Mouse (Mus musculus): ENCODE measurements around the gene Sppl2c. TPM values are rescaled to one million over a fixed set of nuclear protein-coding genes. Genes with fewer than 3 reads are reported as not detected.
"Not testable (repeated sequence)": the region's sequence is repeated elsewhere in the genome, so short reads cannot be mapped to it uniquely, and the experiment has no call there.

Sppl2c gene
- polyA plus RNA-seq, 1 experiment from 2014 or later: not detected

- H3K27ac ChIP-seq (replicated peaks; ENCODE audit: low read depth, low read length): no peak overlapping the region
- ATAC-seq (ENCODE audit: low FRiP score, low TSS enrichment): no peak
- 85% methylated on average over 4 of the region's 4 CpGs for WGBS
Measured at GRCm38 (mm10) chr11:104206573-104206972, 20.4 kb downstream of the Sppl2c start.

GRCm38 (mm10) chr11:104209041-104209440 lies 22.9 kb downstream of the Sppl2c start:
- H3K36me3 ChIP-seq (ENCODE audit: control insufficient read depth, insufficient read depth, low read length): no peaks in the 10 kb centered on the region
- no peaks in the 10 kb centered on the region for H3K4me1 ChIP-seq (ENCODE audit: control insufficient read depth, insufficient read depth, low read length)
- WGBS: 82% methylated on average over 3 of the region's 3 CpGs
- no peak overlapping the region for H3K9ac ChIP-seq (replicated peaks; ENCODE audit: low read length)
- no peak overlapping the region for H3K4me3 ChIP-seq (replicated peaks; ENCODE audit: low read depth, low read length)
- H3K27ac ChIP-seq (replicated peaks; ENCODE audit: low read depth, low read length): no peak overlapping the region
- no peak for ATAC-seq (ENCODE audit: low FRiP score, low TSS enrichment)
- no peak for DNase-seq
- H3K4me2 ChIP-seq (ENCODE audit: low read length): no peak overlapping the region
- H3K9me3 ChIP-seq (ENCODE audit: control insufficient read depth, low read length): no peaks in the 10 kb centered on the region
- no peaks in the 10 kb centered on the region for H3K27me3 ChIP-seq (ENCODE audit: control insufficient read depth, insufficient read depth, low read length)

More at GRCm38 (mm10) chr11:104206573-104206972, 20.4 kb downstream of the Sppl2c start:
- H3K36me3 ChIP-seq (ENCODE audit: control insufficient read depth, insufficient read depth, low read length): no peaks in the 10 kb centered on the region
- no peak for DNase-seq
- H3K9me3 ChIP-seq (ENCODE audit: control insufficient read depth, low read length): no peaks in the 10 kb centered on the region; the same call in 1 of the 2 replicates
- H3K9ac ChIP-seq (replicated peaks; ENCODE audit: low read length): no peak overlapping the region
- no peak overlapping the region for H3K4me3 ChIP-seq (replicated peaks; ENCODE audit: low read depth, low read length)
- no peaks in the 10 kb centered on the region for H3K4me1 ChIP-seq (ENCODE audit: control insufficient read depth, insufficient read depth, low read length)
- H3K27me3 ChIP-seq (ENCODE audit: control insufficient read depth, insufficient read depth, low read length): no peaks in the 10 kb centered on the region
- no peak overlapping the region for H3K4me2 ChIP-seq (ENCODE audit: low read length)

GRCm38 (mm10) chr11:104211251-104211650 lies 25.1 kb downstream of the Sppl2c start:
- H3K27me3 ChIP-seq (ENCODE audit: control insufficient read depth, insufficient read depth, low read length): no peaks in the 10 kb centered on the region
- no peaks in the 10 kb centered on the region for H3K4me1 ChIP-seq (ENCODE audit: control insufficient read depth, insufficient read depth, low read length)
- no peak overlapping the region for H3K9ac ChIP-seq (replicated peaks; ENCODE audit: low read length)
- no peak for ATAC-seq (ENCODE audit: low FRiP score, low TSS enrichment)
- DNase-seq: no peak
- no peaks in the 10 kb centered on the region for H3K36me3 ChIP-seq (ENCODE audit: control insufficient read depth, insufficient read depth, low read length)
- no peaks in the 10 kb centered on the region for H3K9me3 ChIP-seq (ENCODE audit: control insufficient read depth, low read length)
- WGBS: 84% methylated on average over 6 of the region's 6 CpGs
- no peak overlapping the region for H3K4me3 ChIP-seq (replicated peaks; ENCODE audit: low read depth, low read length)
- no peak overlapping the region for H3K4me2 ChIP-seq (ENCODE audit: low read length)
- no peak overlapping the region for H3K27ac ChIP-seq (replicated peaks; ENCODE audit: low read depth, low read length)

- not testable (repeated sequence) for H3K36me3 ChIP-seq (ENCODE audit: control insufficient read depth, insufficient read depth, low read length); H3K9me3 ChIP-seq (ENCODE audit: control insufficient read depth, low read length); H3K4me1 ChIP-seq (ENCODE audit: control insufficient read depth, insufficient read depth, low read length); H3K27ac ChIP-seq (replicated peaks; ENCODE audit: low read depth, low read length); H3K9ac ChIP-seq (replicated peaks; ENCODE audit: low read length); ATAC-seq (ENCODE audit: low FRiP score, low TSS enrichment); H3K4me2 ChIP-seq (ENCODE audit: low read length); H3K4me3 ChIP-seq (replicated peaks; ENCODE audit: low read depth, low read length); DNase-seq; H3K27me3 ChIP-seq (ENCODE audit: control insufficient read depth, insufficient read depth, low read length)
- WGBS: 97% methylated on average over 5 of the region's 5 CpGs
Measured at GRCm38 (mm10) chr11:104214128-104214527, 28.0 kb downstream of the Sppl2c start.

- no peak for DNase-seq
- 76% methylated on average over 3 of the region's 3 CpGs for WGBS
- no peak overlapping the region for H3K4me3 ChIP-seq (replicated peaks; ENCODE audit: low read depth, low read length)
- H3K4me2 ChIP-seq (ENCODE audit: low read length): no peak overlapping the region
- no peaks in the 10 kb centered on the region for H3K9me3 ChIP-seq (ENCODE audit: control insufficient read depth, low read length)
- H3K36me3 ChIP-seq (ENCODE audit: control insufficient read depth, insufficient read depth, low read length): no peaks in the 10 kb centered on the region
- no peaks in the 10 kb centered on the region for H3K27me3 ChIP-seq (ENCODE audit: control insufficient read depth, insufficient read depth, low read length)
- 0 out of 2 replicates have a peak, but pooled peaks cover 3% of the 10 kb centered on the region for H3K4me1 ChIP-seq (ENCODE audit: control insufficient read depth, insufficient read depth, low read length)
- H3K27ac ChIP-seq (replicated peaks; ENCODE audit: low read depth, low read length): no peak overlapping the region
- ATAC-seq (ENCODE audit: low FRiP score, low TSS enrichment): no peak
- no peak overlapping the region for H3K9ac ChIP-seq (replicated peaks; ENCODE audit: low read length)
Measured at GRCm38 (mm10) chr11:104218075-104218474, 31.9 kb downstream of the Sppl2c start.

GRCm38 (mm10) chr11:104220291-104220690 lies 34.2 kb downstream of the Sppl2c start:
- 0 out of 2 replicates have a peak, but pooled peaks cover 3% of the 10 kb centered on the region for H3K4me1 ChIP-seq (ENCODE audit: control insufficient read depth, insufficient read depth, low read length)
- H3K36me3 ChIP-seq (ENCODE audit: control insufficient read depth, insufficient read depth, low read length): no peaks in the 10 kb centered on the region
- no peak overlapping the region for H3K4me3 ChIP-seq (replicated peaks; ENCODE audit: low read depth, low read length)
- H3K9me3 ChIP-seq (ENCODE audit: control insufficient read depth, low read length): no peaks in the 10 kb centered on the region
- no peak overlapping the region for H3K27ac ChIP-seq (replicated peaks; ENCODE audit: low read depth, low read length)
- ATAC-seq (ENCODE audit: low FRiP score, low TSS enrichment) (no peak), DNase-seq (no peak)
- H3K4me2 ChIP-seq (ENCODE audit: low read length): no peak overlapping the region
- no peaks in the 10 kb centered on the region for H3K27me3 ChIP-seq (ENCODE audit: control insufficient read depth, insufficient read depth, low read length)
- no peak overlapping the region for H3K9ac ChIP-seq (replicated peaks; ENCODE audit: low read length)
- 91% methylated on average over 4 of the region's 4 CpGs for WGBS

GRCm38 (mm10) chr11:104221751-104222150 lies 35.6 kb downstream of the Sppl2c start:
- DNase-seq (no peak), ATAC-seq (ENCODE audit: low FRiP score, low TSS enrichment) (no peak)
- H3K9me3 ChIP-seq (ENCODE audit: control insufficient read depth, low read length): no peaks in the 10 kb centered on the region
- H3K9ac ChIP-seq (replicated peaks; ENCODE audit: low read length): no peak overlapping the region
- H3K4me2 ChIP-seq (ENCODE audit: low read length): no peak overlapping the region
- no peaks in the 10 kb centered on the region for H3K27me3 ChIP-seq (ENCODE audit: control insufficient read depth, insufficient read depth, low read length)
- 73% methylated on average over 5 of the region's 5 CpGs for WGBS
- H3K4me3 ChIP-seq (replicated peaks; ENCODE audit: low read depth, low read length): no peak overlapping the region
- no peaks in the 10 kb centered on the region for H3K36me3 ChIP-seq (ENCODE audit: control insufficient read depth, insufficient read depth, low read length)
- H3K4me1 ChIP-seq (ENCODE audit: control insufficient read depth, insufficient read depth, low read length): 0 out of 2 replicates have a peak, but pooled peaks cover 3% of the 10 kb centered on the region
- no peak overlapping the region for H3K27ac ChIP-seq (replicated peaks; ENCODE audit: low read depth, low read length)

GRCm38 (mm10) chr11:104223301-104223700 lies 37.2 kb downstream of the Sppl2c start:
- Histone ChIP-seq H3K9ac (replicated peaks; ENCODE audit: low read length) (no peak overlapping the region), H3K36me3 (ENCODE audit: control insufficient read depth, insufficient read depth, low read length) (no peaks in the 10 kb centered on the region), H3K4me3 (replicated peaks; ENCODE audit: low read depth, low read length) (no peak overlapping the region), H3K4me2 (ENCODE audit: low read length) (no peak overlapping the region), H3K27ac (replicated peaks; ENCODE audit: low read depth, low read length) (no peak overlapping the region), H3K27me3 (ENCODE audit: control insufficient read depth, insufficient read depth, low read length) (no peaks in the 10 kb centered on the region), H3K9me3 (ENCODE audit: control insufficient read depth, low read length) (no peaks in the 10 kb centered on the region), H3K4me1 (ENCODE audit: control insufficient read depth, insufficient read depth, low read length) (no peaks in the 10 kb centered on the region)
- DNase-seq: no peak
- WGBS: 83% methylated on average over 9 of the region's 9 CpGs
- no peak for ATAC-seq (ENCODE audit: low FRiP score, low TSS enrichment)

GRCm38 (mm10) chr11:104229391-104229790 lies 43.3 kb downstream of the Sppl2c start:
- ATAC-seq (ENCODE audit: low FRiP score, low TSS enrichment) (no peak), DNase-seq (no peak)
- H3K9me3 ChIP-seq (ENCODE audit: control insufficient read depth, low read length): no peaks in the 10 kb centered on the region

More at GRCm38 (mm10) chr11:104229391-104229790, 43.3 kb downstream of the Sppl2c start:
- Histone ChIP-seq H3K4me2 (ENCODE audit: low read length) (no peak overlapping the region), H3K36me3 (ENCODE audit: control insufficient read depth, insufficient read depth, low read length) (no peaks in the 10 kb centered on the region), H3K9ac (replicated peaks; ENCODE audit: low read length) (no peak overlapping the region), H3K27me3 (ENCODE audit: control insufficient read depth, insufficient read depth, low read length) (no peaks in the 10 kb centered on the region), H3K4me1 (ENCODE audit: control insufficient read depth, insufficient read depth, low read length) (peaks cover 5% of the 10 kb centered on the region), H3K27ac (replicated peaks; ENCODE audit: low read depth, low read length) (no peak overlapping the region), H3K4me3 (replicated peaks; ENCODE audit: low read depth, low read length) (no peak overlapping the region)
- WGBS: 82% methylated on average over 4 of the region's 4 CpGs

Data from midbrain, embryonic 14.5 days (tissue).